Mouse (Mus musculus) retina, adult 2 months (tissue): Measurements from ENCODE around the gene Lpp.

Experiments
- DNase-seq: peaks from one replicate; pipeline ENCODE4 v3.0.0-alpha.2; 2012; ENCODE audit warnings: low read depth, low spot score

Lpp gene

GRCm38 (mm10) chr16:24913641-24914392 lies 520.5 kb downstream of the Lpp start:
- no peak for DNase-seq

GRCm38 (mm10) chr16:24914393-24914751 lies 521.1 kb downstream of the Lpp start:
- no peak for DNase-seq

GRCm38 (mm10) chr16:24915470-24915869 lies 522.2 kb downstream of the Lpp start:
- DNase-seq: no peak

- DNase-seq: no peak
Measured at GRCm38 (mm10) chr16:24919349-24920012, 526.2 kb downstream of the Lpp start.

GRCm38 (mm10) chr16:24930070-24930469 lies 536.8 kb downstream of the Lpp start:
- no peak for DNase-seq

DNA sequence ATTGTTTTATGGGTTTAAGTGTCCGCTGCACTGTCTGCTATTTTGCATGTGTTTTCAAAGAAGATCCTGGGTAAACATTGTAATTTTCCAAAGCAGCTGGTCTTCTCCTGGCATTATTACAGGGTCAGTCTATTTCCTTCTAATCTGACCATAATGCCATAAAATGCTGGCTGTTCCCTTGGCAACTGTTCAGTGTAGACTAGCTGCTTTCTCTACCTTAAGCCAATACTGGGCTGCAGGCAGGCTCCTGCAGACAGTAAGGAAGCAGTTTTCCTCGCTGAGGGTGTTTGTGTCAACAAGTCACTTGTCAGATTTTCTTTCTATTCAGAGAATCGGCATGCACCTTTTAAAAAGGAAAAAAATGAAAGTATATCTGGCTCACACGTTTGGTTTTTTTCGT lies 537.3 kb downstream of the Lpp start:
- DNase-seq: no peak

- no peak for DNase-seq
Measured at GRCm38 (mm10) chr16:24932816-24933215, 539.5 kb downstream of the Lpp start.

DNA sequence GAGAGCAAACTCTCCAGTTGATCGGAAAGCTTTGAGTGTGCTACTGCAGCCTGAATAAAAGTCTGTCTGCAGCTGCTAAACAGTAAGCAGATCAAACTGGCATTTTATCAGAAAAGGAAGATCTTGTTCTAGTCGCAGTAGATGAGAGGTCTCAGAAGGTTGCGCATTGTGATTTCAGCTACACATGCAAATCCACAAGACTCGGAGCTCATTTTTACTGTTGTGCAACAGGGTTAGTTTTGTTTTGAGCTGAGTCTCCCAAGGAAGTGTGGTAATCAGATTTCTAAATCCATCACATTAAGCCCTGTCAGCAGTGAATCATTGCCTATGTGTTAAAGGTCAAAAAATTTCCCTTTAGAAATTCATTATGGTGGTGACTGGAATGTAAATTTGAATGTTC lies 540.4 kb downstream of the Lpp start:
- no peak for DNase-seq

DNA sequence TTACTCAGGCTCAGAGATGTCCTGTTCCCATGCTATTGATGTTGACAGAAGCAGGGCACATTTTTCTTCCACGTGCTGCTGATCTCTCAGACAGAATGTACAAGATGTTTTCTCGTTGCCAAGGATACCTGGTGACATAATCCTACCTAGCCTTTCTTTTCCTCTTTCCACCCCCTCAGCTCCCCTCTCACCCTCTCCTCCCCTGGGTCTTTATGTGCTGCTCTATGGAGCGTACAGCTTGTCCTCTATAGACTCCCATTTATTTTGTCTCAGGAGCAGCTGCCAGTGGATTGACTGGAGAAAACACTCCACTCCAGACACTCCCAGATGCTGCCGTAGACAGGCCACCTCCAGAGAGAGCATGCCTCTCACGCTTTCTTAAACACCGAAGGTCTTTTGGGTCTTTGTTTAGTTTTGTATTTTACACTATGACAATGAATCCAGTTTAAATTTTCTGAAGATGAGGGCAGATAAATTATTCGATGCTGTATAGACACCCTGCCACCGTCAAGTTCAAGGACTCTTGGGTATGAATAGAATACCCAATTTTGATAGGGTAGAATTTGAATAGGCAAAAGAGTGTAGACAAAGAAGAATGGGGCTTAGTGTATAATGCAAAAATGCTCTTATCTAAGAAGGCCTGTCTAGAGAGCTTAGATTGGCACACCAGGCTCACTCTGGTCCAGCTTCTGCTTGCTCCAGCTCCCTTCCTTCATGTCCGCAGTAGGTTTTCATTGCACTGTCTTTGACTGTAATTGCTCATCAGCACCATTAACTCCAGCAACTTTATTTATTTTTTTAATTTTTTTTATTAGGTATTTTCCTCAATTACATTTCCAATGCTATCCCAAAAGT lies 548.2 kb downstream of the Lpp start:
- DNase-seq: no peak

DNA sequence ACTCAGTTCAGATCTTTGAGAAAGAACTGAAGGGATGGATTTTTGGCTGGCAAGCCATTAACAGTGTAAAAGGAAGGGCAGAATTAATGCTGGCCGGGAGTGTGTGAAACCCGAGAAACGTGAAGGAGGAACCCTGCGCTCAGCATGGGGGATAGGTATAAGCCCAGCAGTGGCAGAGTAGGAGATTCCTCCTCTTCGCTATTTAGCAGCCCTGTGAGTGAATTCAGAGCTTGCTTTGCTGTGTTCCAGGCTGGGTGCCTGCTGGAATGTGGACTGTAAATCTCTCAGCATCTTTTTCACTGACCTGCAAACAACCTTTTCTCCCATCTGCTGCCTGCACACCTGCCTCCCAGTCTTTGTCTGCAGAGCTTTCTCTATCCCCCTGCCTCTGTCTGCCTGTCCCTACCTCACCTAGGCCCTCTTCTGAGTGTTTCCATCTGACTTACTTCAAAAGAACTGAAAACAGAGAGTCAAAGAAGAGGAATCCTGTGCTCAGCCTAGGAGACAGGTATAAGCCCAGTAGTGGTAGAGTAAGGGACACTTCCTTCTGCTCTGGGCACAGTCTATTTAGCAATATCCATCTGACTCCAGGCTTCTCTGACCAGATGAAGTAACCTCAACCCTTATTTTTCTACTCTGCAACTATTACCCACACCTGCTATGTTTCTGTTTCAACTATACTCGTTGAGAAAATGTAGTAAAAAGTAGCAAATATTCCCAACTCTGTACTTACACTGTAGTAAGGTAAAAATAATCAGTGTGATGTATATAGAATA lies 550.4 kb downstream of the Lpp start:
- DNase-seq: no peak

- DNase-seq: no peak
Measured at GRCm38 (mm10) chr16:24946356-24946755, 553.0 kb downstream of the Lpp start.

DNA sequence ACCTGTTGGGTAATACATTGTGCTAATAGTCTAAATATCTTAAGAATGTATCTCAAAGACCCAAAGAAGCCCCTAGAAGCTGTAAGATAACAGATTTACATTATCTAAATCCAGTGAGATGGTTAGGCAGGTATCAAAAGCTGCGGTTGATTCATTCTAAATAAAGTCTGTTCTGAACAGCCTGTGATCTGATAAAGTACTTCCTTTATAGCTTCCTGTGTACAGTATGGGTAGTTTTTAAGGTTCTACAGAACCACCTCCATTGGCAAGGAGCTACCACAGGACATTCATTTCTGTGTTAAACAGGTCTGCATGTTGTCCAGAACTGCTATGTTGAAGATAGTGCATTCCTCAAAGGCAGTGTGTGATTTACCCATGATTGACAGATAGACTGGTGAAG lies 554.2 kb downstream of the Lpp start:
- DNase-seq: no peak

- no peak for DNase-seq
Measured at GRCm38 (mm10) chr16:24948091-24948690, 554.9 kb downstream of the Lpp start.

DNA sequence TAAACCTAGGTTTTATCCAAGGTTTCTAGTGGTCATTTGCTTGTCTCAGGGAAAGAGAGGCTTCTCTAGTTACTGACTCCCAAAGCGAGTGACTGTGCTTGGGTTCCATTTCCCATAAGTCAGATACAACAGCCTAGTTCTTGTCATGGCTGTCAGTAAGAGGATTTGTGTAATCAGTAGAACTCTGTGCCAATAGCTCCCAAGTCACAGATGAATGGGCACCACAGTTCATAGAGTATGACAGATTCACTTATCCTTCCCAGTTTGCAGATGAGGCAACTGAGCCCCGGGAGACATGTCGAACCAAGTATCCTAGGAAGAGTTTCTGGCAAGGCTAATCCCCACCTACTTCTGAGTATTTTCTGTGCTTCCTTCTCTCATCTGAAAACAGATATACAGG lies 556.0 kb downstream of the Lpp start:
- DNase-seq: no peak

GRCm38 (mm10) chr16:24950112-24950743 lies 556.9 kb downstream of the Lpp start:
- no peak for DNase-seq

GRCm38 (mm10) chr16:24951909-24952308 lies 558.6 kb downstream of the Lpp start:
- DNase-seq: no peak

DNA sequence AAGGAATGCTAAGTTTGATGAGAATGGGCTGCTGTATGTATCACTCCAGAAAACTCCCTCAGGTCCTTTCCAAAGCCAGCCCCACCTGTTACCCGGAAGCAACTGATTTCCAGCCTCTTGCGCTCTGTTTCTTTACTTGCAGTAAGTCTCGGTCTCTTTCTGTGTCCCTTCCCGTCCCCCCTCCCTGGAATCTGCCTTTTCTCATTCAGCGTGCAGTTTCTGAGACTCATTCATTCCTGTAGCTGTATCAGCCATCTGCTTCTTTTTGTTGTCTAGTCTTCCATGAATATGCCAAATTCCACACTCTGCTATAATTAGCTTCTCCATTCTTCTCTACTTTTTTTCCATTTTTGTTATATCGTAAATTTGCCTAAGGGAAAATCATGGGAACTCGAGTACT lies 561.7 kb downstream of the Lpp start:
- DNase-seq: no peak

DNA sequence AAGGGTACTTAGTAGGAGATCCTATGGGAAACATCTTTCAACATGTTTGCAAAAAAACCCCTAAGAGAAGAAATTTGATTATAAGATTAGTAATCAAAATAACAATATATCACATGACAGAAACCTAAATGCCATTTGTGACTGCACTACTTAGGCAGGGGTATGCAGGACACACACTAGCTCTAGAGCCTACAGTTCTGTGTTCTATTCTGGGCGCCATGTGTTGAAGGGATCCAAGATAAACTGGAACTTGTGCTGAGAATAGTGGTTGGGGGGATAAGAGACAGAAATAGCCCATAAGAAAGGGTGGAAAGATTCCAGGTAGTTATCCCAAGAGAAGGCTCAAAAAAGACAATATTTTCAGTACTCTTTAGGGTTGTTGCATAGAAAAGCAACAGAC lies 565.4 kb downstream of the Lpp start:
- DNase-seq: no peak

DNA sequence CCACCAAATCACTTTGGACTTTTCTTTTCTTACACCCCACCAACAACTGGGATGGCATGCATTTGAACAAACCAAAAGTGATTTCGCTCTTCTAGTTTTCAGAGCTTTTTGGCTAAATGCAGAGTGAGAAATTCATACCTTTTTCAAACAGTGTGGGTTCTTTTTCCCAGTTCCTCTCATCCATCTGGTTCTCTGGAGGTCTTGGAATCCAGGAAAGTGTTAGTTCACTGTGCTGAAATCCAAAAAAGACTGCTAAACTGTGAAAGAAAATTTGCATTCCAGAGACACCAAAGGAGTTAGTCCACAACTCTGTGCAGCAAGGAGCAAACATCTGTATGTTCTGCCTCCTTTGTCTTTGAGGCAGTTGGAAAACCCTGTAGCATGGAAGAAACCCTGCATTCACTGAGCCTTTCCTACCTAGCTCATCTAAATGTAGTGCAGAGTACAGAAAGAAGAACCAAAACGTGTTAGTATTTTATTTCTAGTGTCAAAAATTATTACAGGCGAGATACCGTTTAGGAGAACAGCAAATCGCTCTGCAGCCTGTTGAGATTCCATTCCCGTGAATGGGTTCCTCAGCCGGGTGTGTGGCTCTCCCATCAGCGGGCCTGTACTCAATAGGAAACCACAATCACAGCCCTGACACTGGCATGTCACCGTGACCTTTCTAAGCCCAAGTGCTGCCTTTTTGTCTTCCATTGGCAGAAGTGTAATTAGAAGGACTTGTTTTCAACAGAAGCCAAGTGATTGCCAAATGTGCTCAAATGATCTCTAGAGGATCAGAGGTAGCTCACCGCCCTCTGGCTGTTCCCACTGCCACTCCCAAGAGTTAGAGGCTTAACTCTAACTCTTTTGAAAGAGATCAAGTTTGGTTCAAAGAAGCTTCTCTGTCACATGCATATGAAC lies 567.8 kb downstream of the Lpp start:
- no peak for DNase-seq

GRCm38 (mm10) chr16:24964311-24964710 lies 571.0 kb downstream of the Lpp start:
- no peak for DNase-seq
